Mouse (Mus musculus): ENCODE results near the gene Rbfox1. TPM values are rescaled to one million over a fixed set of nuclear protein-coding genes. Genes with fewer than 3 reads are reported as not detected.

Rbfox1 gene
- polyA plus RNA-seq, 1 experiment from 2014 or later: 2.9 TPM

DNA sequence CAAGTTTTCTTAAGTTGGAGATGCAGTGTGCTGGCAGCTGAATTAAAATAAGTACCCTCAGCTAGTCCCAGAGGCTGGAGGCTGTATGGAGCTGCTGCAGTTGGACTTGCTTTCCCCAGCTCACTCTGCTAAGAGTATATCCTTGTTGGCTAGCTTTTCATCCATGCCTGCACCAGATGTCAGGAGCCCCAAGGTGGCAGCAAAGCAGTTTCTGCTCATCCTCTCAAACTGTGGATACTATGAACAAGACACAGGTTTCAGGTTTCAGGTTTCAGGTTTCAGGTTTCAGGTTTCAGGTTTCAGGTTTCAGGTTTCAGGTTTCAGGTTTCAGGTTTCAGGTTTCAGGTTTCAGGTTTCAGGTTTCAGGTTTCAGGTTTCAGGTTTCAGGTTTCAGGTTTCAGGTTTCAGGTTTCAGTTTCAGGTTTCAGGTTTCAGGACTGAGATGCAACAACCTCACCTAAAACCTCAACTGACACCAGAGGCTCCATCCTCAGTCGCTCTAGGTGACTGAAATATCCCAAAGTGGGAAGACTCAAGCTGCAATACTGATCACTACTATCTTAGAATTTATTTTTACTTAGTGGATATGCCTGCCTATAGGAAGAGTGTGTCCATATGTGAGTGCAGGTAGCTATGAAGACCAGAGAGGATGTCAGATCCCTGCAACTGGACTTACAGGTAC is 801.1 kb downstream of the Rbfox1 start:
- no peaks in the 10 kb centered on the region for H3K27me3 ChIP-seq
- no peaks in the 10 kb centered on the region for H3K4me1 ChIP-seq
- no peak for ATAC-seq (ENCODE audit: insufficient number of reproducible peaks, insufficient read depth, low FRiP score, low TSS enrichment)
- H3K4me2 ChIP-seq (replicated peaks): no peak overlapping the region
- no peaks in the 10 kb centered on the region for H3K36me3 ChIP-seq
- H3K4me3 ChIP-seq: no peak overlapping the region
- H3K9me3 ChIP-seq: no peaks in the 10 kb centered on the region
- H3K9ac ChIP-seq: no peak overlapping the region
- H3K27ac ChIP-seq: no peak overlapping the region
- WGBS: 79% methylated on average over 1 of the region's 1 CpGs

DNA sequence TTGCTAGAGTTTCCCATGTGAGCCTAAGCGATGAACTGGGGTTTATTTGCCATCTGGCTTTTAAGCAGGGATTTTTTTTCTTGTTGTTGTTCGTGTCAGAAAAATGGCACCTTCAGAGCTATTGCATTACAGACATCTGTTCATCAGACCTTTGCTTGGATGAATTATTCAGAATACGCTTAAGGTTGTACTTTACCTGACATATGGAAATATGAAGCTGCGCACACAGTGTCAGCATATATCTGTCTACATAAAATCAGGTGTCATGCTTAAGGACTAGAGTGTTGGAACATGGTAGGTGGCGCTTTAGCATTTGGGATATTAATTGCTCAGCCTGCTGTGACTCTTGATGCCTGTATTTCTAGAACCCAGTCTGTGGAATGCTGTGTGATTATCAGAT is 819.7 kb downstream of the Rbfox1 start:
- no peaks in the 10 kb centered on the region for H3K4me1 ChIP-seq
- no peaks in the 10 kb centered on the region for H3K27me3 ChIP-seq
- no peaks in the 10 kb centered on the region for H3K36me3 ChIP-seq
- 89% methylated on average over 5 of the region's 5 CpGs for whole genome bisulfite sequencing
- H3K27ac ChIP-seq: no peak overlapping the region
- no peak overlapping the region for H3K4me3 ChIP-seq
- no peak overlapping the region for H3K9ac ChIP-seq
- no peak for ATAC-seq (ENCODE audit: insufficient number of reproducible peaks, insufficient read depth, low FRiP score, low TSS enrichment)
- no peaks in the 10 kb centered on the region for H3K9me3 ChIP-seq
- no peak overlapping the region for H3K4me2 ChIP-seq (replicated peaks)

DNA sequence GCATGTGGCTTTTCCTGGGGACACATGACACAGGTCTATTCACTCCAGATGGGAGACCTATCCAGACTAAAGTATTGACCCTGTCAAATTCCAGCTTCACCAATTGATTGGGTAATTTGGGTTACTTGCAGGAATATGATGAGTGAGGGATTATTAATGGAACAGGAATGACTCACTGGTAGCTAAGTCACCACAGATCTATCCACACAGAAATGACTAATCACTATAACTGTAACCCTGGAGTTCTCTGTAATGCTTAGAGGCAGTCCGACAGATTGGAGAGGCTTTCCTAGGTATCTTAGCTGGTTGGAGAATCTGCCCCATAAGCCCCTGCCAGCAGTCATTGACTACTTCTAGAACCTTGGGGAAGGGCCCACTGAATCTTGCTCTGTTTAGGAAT is 827.2 kb downstream of the Rbfox1 start:
- Histone ChIP-seq H3K9me3 (no peaks in the 10 kb centered on the region), H3K4me2 (replicated peaks) (no peak overlapping the region), H3K9ac (no peak overlapping the region), H3K27me3 (no peaks in the 10 kb centered on the region), H3K36me3 (no peaks in the 10 kb centered on the region), H3K27ac (no peak overlapping the region), H3K4me1 (no peaks in the 10 kb centered on the region), H3K4me3 (no peak overlapping the region)
- ATAC-seq (ENCODE audit: insufficient number of reproducible peaks, insufficient read depth, low FRiP score, low TSS enrichment): no peak
- 93% methylated on average over 1 of the region's 1 CpGs for WGBS

DNA sequence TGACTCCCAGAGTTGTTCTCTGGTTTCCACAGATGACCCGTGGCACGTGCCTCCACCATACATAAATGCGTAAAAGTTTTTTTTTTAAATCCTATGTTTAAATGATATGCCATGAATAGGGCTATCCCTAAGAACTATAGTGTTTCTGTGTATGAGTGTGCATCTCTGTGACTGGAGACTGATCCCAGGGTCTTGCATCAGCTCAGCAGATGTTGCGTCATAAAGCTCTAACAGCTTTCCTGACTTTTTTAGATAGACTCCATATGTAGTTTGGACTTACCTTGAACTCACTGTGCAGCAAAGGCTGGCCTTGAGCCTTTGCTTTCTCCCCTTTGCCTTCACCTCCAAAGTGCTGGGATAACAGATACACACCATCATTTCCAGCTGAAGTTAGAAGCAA is 830.1 kb downstream of the Rbfox1 start:
- no peaks in the 10 kb centered on the region for H3K27me3 ChIP-seq
- no peak overlapping the region for H3K4me3 ChIP-seq
- no peak overlapping the region for H3K4me2 ChIP-seq (replicated peaks)
- H3K36me3 ChIP-seq: no peaks in the 10 kb centered on the region
- H3K9ac ChIP-seq: no peak overlapping the region
- no peak overlapping the region for H3K27ac ChIP-seq
- 83% methylated on average over 4 of the region's 4 CpGs for WGBS
- H3K9me3 ChIP-seq: no peaks in the 10 kb centered on the region
- ATAC-seq (ENCODE audit: insufficient number of reproducible peaks, insufficient read depth, low FRiP score, low TSS enrichment): no peak
- no peaks in the 10 kb centered on the region for H3K4me1 ChIP-seq

DNA sequence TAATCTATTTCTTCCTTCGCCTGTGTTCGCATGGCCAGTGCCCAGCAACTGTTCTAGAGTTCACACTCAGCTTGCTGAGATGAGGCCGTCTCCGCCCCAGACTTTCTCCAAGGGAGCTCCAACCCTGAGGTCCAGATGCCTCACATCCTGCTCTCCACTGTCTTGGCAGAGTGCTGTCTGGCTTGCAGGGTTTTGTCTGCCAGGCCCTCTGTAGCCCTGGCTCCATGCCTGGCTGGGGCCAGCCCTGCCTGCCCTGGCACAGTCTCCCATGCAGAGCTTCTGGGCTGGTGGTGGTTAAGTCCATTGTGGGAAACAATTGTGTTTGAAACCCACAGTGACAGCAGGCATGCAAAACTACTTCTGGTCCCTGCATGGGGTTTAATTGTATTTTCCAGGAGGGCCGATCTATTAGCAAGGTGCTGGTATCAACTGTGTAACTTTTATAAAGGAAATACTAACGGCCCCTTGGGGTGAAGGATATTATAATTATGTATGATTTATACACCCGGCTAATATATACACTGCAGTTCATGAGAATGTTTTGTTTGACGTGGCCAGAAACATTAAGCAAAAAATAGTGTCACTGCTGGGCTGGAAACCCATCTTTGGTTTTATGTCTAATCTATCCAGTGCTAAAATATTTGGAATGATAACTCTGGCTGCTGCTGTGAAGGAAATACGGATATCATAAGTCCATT is 831.2 kb downstream of the Rbfox1 start:
- 82% methylated on average over 9 of the region's 9 CpGs for WGBS
- Histone ChIP-seq H3K27ac (no peak overlapping the region), H3K4me1 (no peaks in the 10 kb centered on the region), H3K27me3 (no peaks in the 10 kb centered on the region), H3K4me3 (no peak overlapping the region), H3K9me3 (no peaks in the 10 kb centered on the region), H3K9ac (no peak overlapping the region), H3K4me2 (replicated peaks) (no peak overlapping the region), H3K36me3 (no peaks in the 10 kb centered on the region)
- ATAC-seq (ENCODE audit: insufficient number of reproducible peaks, insufficient read depth, low FRiP score, low TSS enrichment): no peak

DNA sequence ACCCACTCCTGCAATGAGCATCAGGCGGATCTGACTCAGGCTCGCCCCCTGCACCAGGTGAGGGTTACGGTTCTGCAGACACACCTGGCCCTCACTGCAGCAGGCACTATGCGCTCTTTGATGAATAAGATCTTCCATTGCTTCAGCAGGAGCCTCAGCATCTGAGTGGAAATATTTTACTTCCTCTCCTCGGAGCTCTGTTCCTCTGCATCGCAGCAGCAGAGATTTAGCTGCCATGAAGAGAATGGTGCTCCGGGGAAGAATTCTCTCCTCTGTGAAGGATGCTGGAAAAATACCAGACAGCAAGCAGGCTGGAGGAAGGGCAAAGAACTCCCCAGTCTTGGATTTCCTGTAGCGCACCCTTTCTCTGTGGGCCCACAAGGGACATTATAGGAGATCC is 833.9 kb downstream of the Rbfox1 start:
- ATAC-seq (ENCODE audit: insufficient number of reproducible peaks, insufficient read depth, low FRiP score, low TSS enrichment): no peak
- no peak overlapping the region for H3K4me2 ChIP-seq (replicated peaks)
- H3K9me3 ChIP-seq: no peaks in the 10 kb centered on the region
- 67% methylated on average over 8 of the region's 8 CpGs for WGBS
- no peaks in the 10 kb centered on the region for H3K36me3 ChIP-seq
- no peak overlapping the region for H3K27ac ChIP-seq
- H3K4me1 ChIP-seq: no peaks in the 10 kb centered on the region
- H3K9ac ChIP-seq: no peak overlapping the region
- no peaks in the 10 kb centered on the region for H3K27me3 ChIP-seq
- no peak overlapping the region for H3K4me3 ChIP-seq

DNA sequence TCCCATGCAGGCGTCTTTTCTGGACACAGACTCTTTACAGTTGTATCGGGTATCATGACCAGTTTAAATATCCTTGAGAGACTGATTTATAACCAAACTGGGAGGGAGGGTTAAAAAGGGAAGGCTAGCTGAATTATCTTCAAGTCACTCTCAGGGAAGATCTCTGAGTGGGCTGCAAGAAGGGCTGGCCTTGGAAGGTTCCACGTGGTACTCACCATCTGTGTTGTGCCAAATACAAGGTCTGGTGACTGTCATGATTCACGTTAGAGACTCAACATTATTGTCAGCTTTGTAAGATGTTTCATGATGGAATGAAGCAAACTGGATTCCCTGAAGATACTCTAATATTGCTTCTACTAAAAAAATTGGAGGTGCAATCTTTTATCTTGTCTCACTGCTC is 847.5 kb downstream of the Rbfox1 start:
- WGBS: 76% methylated on average over 4 of the region's 4 CpGs
- Histone ChIP-seq H3K36me3 (no peaks in the 10 kb centered on the region), H3K9ac (no peak overlapping the region), H3K9me3 (no peaks in the 10 kb centered on the region), H3K4me3 (no peak overlapping the region), H3K4me2 (replicated peaks) (no peak overlapping the region), H3K4me1 (no peaks in the 10 kb centered on the region), H3K27ac (no peak overlapping the region), H3K27me3 (no peaks in the 10 kb centered on the region)
- no peak for ATAC-seq (ENCODE audit: insufficient number of reproducible peaks, insufficient read depth, low FRiP score, low TSS enrichment)

DNA sequence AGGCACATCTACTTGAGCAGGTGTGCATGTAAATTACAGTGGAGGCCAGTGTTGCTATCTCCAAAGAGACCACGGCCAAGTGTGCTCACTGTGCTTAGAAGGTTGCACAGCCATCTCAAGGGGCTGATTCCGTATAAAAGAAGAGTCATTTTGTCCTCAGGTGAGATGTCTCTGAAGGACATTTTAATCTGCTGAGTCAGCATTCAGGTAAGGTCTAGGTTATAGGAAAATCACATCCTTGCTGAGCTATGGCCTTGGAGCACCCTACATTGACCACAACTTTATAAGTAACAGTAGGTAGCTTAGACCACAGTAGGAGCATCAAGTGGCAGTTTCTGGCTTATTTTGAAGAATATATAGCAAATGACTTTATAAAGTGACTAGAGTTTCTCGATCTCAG is 848.3 kb downstream of the Rbfox1 start:
- no peaks in the 10 kb centered on the region for H3K4me1 ChIP-seq
- no peaks in the 10 kb centered on the region for H3K36me3 ChIP-seq
- 90% methylated on average over 3 of the region's 3 CpGs for WGBS
- H3K9ac ChIP-seq: no peak overlapping the region
- ATAC-seq (ENCODE audit: insufficient number of reproducible peaks, insufficient read depth, low FRiP score, low TSS enrichment): no peak
- no peaks in the 10 kb centered on the region for H3K9me3 ChIP-seq
- no peaks in the 10 kb centered on the region for H3K27me3 ChIP-seq
- H3K4me2 ChIP-seq (replicated peaks): no peak overlapping the region
- no peak overlapping the region for H3K27ac ChIP-seq
- H3K4me3 ChIP-seq: no peak overlapping the region

DNA sequence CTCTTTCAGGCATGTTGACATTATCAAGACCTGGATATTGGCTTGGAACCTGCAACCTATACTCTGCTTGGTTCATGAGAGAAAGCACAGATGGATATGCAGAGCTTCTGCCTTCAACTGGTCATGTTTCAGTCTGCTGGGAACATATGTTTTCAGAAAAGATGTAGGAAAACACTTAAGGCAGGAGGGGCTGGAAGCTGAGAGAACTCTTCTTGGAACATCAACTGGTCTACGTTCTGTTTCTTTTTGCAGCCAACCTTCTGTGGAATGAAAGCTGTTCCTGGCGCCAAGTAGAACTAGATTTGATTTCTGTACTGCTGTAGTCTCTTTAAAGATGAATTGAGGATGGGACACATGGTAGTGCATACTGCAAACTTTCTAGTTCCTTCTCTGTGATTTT is 851.4 kb downstream of the Rbfox1 start:
- Histone ChIP-seq H3K9me3 (no peaks in the 10 kb centered on the region), H3K36me3 (no peaks in the 10 kb centered on the region), H3K9ac (no peak overlapping the region), H3K4me1 (no peaks in the 10 kb centered on the region), H3K4me3 (no peak overlapping the region), H3K4me2 (replicated peaks) (no peak overlapping the region), H3K27me3 (no peaks in the 10 kb centered on the region), H3K27ac (no peak overlapping the region)
- WGBS: 84% methylated on average over 2 of the region's 2 CpGs
- ATAC-seq (ENCODE audit: insufficient number of reproducible peaks, insufficient read depth, low FRiP score, low TSS enrichment): no peak

DNA sequence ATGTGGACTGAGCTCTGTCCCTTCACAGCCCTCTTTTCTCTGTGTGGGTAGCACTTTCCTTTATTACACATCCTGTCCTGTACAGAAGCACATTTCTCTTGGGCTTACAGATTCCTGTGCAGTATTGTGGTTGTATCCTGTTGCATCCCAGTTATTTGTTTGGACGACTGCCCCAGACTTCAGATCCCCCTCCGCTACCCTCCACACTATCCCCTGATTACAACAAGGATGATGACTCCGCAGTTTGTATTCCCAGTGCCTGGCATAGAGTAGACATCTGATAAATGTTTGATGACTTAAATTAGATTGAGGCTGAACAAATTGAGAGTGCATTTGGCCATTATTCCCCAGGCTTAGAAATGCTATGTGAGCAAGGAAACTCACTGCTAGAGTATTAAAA is 851.8 kb downstream of the Rbfox1 start:
- no peak for ATAC-seq (ENCODE audit: insufficient number of reproducible peaks, insufficient read depth, low FRiP score, low TSS enrichment)
- no peaks in the 10 kb centered on the region for H3K36me3 ChIP-seq
- no peak overlapping the region for H3K9ac ChIP-seq
- WGBS: 71% methylated on average over 3 of the region's 3 CpGs
- H3K4me1 ChIP-seq: no peaks in the 10 kb centered on the region
- H3K4me2 ChIP-seq (replicated peaks): no peak overlapping the region
- no peak overlapping the region for H3K27ac ChIP-seq
- no peak overlapping the region for H3K4me3 ChIP-seq
- H3K27me3 ChIP-seq: no peaks in the 10 kb centered on the region
- H3K9me3 ChIP-seq: no peaks in the 10 kb centered on the region

DNA sequence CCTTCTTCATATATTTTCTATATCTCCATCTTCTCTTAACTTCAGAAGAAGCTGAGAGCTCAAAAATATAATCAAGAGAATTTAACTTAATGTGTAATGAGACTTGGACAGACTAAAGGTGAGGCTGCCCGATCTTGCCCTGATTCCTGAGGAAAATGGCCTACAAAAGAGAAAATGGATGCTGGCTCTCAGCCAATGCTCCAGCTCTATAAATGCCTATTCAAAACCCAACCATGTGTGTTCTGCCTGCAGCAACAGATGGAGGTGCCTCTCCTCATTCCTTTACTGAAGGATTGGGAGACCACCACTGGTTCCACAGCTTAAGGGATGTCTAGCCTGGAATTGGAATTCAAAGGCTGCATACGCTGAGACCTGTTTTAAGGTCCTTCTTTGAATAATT is 861.0 kb downstream of the Rbfox1 start:
- WGBS: 74% methylated on average over 2 of the region's 2 CpGs
- H3K27me3 ChIP-seq: no peaks in the 10 kb centered on the region
- H3K4me3 ChIP-seq: no peak overlapping the region
- no peaks in the 10 kb centered on the region for H3K9me3 ChIP-seq
- no peak overlapping the region for H3K4me2 ChIP-seq (replicated peaks)
- no peaks in the 10 kb centered on the region for H3K4me1 ChIP-seq
- ATAC-seq (ENCODE audit: insufficient number of reproducible peaks, insufficient read depth, low FRiP score, low TSS enrichment): no peak
- no peaks in the 10 kb centered on the region for H3K36me3 ChIP-seq
- H3K9ac ChIP-seq: no peak overlapping the region
- H3K27ac ChIP-seq: no peak overlapping the region

DNA sequence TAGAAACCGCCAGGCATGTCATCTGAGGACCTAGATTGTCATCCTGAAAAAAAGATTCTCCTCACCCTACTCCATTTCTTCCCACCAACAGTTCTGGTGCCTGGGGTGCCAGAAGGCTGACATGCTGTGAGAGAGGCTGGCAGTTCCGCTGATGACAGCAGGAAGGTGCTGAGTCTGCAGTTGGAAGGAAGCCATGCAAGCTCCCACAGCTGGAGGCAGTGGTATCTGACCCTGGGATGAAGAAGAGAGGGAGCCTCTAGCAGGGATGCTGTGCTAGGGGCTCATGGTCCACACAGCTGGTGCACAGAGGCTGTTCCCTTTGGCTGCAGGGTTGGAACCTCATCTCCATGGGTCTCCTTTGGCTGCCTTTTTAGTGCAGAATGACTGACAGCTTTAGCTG is 865.3 kb downstream of the Rbfox1 start:
- no peak overlapping the region for H3K4me2 ChIP-seq (replicated peaks)
- no peaks in the 10 kb centered on the region for H3K27me3 ChIP-seq
- WGBS: 58% methylated on average over 2 of the region's 2 CpGs
- H3K27ac ChIP-seq: no peak overlapping the region
- no peak for ATAC-seq (ENCODE audit: insufficient number of reproducible peaks, insufficient read depth, low FRiP score, low TSS enrichment)
- H3K9ac ChIP-seq: no peak overlapping the region
- no peaks in the 10 kb centered on the region for H3K4me1 ChIP-seq
- H3K9me3 ChIP-seq: no peaks in the 10 kb centered on the region
- no peaks in the 10 kb centered on the region for H3K36me3 ChIP-seq
- no peak overlapping the region for H3K4me3 ChIP-seq

All from embryonic facial prominence, embryonic 12.5 days (tissue).